Mouse (Mus musculus) testis, postnatal 10 days (tissue): Measurements from ENCODE around the gene Usp42.

Experiments
- DNase-seq: peaks from one replicate; pipeline ENCODE4 v3.0.0; 2021; ENCODE audit warnings: low spot score

The Usp42 gene

DNA sequence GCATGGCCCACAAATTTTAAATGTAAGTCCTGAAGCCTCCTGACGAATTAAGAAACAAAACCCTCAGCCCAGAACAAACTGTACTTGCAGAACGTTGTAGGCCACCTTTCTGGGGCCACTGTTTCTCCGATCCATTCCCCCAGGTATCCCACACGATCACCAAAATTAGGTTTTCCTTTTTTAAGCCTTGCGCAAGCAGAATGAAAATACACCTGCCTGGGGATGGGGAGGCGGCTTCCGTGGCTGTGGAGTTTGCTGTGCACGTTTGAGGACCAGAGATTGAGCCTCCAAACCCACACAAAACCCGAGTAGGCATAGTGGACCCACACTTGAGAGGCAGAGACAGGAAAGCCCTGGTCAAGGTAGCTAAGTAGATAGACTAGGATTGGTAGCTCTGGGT lies 41.7 kb downstream of the Usp42 start:
- DNase-seq, result no peak

DNA sequence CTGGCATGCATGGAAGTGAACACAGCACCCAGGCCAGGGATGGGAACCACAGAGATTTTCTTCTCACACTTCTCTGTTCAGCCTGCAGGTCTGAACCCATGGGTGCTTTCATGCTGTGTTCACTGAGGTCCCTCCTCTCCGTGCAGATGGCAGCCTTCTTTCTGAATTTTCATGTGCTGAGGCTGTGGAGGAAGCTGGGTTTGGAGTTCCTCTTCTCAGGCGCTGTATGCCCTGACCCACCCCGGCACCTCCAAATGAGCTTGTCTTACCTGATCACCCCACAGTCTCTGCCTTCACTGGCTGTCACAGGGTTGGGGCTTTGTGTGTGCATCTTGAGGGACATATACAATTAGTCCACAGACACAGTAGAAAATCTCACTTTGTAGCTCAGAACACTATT lies 44.5 kb downstream of the Usp42 start:
- DNase-seq, result no peak

DNA sequence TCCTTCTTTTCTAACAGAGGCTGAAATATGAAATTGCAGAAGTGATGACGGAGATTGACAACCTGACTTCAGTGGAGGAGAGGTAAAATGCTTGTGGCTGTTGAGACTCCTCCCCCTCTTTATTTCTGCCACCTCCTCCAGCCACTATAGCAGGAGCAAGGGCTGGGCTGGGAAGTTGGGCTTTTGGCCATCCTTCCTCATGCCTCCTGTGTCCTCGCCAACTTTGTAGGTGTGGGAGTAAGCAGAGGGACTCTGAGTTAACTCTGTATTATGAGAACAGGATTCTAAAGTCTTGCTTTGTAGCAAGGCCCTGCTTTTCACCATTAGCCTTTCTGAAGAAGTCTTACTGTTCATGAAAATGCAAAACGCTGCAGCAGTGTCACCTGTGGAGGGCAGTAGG lies 45.6 kb downstream of the Usp42 start:
- no peak for DNase-seq

DNA sequence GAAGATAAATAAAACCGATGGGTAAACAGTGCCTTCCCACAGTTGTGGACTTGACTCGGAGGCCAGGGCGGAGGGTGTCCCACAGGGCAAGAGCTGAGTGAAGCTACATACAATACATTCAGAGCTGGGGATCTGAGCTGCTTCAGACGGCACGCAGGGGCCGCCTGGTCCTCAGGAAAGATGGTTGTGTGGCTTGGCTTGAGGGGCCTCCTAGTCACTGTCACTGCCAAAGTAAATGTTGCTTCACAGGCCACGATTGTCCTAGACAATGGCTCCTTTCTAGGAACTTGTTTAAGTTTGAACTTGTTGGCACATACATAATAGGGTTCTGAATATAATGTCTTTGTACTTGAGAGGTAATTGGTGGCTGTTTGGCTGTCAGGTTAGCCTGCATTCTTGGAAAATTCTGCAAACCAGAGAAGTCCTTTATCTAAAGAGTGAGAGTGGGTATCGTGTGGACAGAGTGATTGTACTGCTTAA lies 47.1 kb downstream of the Usp42 start:
- DNase-seq, result no peak

DNA sequence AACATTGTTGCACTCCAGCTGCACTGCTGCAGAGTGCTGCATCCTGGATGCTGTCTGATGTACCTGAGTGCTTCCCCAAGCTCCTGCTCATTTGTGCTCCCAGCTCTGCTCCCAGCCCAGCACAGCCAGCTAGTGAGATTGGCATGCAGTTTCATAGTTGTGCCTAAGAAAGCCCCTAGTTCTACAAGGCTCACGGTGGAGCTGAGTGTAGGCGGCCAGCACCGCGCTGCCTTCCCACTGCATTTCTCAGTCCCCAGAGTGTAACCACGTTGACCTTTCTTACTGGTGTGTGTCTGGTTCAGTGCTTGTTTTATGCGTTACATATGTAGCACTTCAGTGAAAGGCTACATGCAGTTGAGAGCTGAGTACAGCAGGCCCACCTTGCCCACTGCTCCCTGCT lies 48.4 kb downstream of the Usp42 start:
- DNase-seq, result no peak

DNA sequence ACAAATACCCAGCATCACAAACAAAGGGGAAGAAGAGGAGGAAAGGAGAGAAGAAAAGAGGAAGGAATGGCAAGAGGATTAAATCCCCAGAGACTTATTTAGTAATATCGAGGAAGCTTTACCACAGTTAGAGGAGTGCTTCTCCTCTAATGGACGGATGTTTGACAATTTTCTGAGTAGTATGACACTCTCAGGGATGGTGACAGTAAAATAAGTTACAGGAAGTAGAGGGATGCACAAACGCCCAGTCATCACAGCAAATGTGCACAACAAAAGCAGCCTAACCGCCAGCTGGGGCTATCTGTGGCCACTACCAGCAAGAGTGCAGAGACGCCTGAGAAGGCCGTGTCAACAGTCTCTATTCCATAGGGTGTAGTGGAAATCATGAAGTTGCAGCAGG lies 52.4 kb downstream of the Usp42 start:
- no peak for DNase-seq

DNA sequence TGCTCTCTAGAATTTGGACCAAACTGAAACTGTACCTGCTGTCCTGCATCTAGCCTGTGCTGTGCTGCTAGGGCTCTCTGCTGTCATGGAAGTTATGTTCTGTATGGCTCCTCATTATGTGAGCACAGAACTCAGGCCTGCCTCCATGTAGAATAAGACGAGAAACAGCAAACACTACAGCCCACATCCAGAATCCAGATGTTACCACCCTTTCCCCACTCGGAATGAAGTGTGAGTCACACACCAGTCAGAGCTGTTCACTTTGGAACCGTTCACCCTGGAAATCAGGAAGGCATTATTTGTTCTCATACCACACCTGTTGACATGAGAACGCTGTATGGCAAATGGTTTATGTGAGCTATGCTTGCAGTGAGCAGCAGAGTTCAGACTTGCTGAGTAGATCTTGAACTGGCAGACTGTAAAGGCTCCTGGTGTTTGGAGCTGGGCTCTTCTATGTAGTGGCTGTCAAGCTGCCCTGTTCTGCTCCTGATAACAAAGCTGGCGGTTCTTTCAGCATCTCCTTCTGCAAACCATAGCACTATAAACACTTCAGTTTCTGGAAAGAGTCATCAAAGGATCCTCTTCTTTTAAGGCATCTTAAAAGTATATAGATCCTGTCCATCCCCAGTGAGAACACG lies 53.3 kb downstream of the Usp42 start:
- DNase-seq, result no peak

DNA sequence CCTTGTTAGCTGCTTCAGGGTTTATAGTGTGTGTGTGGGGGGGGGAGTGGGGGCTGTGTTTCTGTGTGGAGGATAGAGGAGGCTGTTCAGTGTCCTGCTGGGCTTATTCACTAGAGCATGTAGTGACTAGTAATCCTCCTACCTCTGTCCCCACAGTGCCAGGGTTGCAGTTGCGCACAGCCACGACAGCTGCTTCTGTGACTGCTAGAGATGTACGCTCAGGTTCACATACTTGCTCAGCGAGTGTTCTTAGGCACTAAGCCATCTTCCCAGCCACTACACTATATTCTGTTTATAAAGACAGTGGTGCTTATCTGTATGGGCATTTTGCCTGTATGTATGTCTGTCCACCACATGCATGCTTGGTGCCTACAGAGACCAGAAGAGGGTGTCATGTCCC lies 54.7 kb downstream of the Usp42 start:
- DNase-seq, result no peak

DNA sequence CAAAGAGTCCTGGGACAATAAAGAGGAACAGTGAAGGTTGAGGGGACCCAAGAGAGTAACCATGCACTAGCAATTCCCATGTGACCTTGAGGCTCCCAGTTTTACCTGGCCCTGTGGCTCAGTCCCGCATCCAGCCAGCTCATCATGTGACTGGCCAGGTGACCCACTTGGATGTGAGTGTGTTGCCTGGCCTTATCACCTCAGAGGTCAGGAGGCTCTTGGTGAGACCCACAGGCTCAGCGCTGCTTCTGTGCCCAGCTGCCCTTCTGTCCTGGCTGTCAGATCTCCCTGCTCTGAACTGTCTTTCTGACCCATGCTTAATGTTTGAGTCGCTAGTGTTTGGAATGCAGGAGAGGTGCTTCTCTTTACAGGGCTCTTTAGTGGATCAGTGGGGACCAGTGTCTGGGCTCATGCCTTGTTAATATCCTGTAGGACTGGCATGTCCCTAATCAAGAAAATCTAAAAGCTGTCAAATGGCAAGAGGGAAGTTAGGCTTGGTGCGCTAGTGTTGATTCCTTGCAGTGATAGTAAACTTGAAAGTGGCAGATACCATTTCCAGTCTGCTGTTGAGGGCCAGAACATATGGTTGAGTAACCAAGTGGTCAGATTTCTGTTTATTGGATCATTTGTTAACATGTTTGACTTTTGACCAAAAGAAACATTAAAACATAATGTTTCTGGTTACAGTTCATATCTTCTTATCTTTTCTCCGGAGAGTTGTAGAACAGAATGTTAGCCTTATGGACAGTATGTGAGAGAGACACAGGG lies 55.7 kb downstream of the Usp42 start:
- DNase-seq, result no peak

DNA sequence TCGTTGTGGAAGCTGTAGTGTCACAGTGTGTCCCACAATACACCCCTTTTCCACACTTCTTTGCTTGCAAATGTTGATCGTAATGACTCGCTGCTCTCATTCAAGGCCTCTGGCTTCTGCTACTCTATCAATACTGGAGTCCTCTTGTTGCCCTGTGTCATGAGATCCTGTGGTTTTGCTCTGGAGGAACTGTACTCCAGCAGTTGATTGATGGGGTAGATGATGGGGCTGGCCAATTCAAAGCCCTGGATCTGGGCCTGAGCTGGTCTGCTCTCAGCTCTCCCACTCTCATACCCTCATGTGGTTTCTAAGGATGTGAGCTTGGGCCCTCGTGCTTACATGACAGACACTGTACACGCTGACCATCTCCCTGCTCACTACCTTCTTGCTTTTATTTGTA lies 57.5 kb downstream of the Usp42 start:
- no peak for DNase-seq

DNA sequence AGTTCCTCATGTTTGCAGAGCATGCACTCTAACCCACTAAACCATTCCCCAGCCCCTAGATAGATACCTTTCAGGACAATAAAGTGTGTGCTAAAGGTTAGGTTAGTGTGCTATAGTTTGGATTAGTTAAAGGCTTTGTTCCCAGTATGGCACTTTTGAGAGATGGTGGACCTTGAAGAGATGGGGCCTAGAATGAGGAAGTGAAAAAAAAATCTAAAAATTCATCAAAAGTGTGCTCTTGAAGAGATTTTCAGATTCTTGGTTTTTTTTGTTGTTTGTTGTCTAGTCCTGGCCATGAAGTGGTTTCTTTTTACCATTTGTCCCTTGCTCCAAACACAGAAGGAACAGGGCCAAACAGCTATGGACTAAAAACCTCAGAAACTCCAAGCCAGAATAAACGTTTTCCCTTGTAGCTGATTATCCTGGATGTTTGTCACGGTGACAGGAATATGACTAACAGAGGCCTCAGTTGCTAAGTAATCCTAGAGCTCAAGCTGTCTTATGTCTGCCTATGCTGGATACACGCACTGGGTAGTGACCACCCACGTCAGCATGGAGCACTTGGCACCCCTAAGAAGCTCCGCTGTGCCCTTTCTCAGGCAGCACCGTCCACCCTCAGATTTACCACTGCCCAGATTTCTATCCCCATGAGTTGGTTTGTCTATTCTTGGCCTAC lies 61.2 kb downstream of the Usp42 start:
- no peak for DNase-seq

DNA sequence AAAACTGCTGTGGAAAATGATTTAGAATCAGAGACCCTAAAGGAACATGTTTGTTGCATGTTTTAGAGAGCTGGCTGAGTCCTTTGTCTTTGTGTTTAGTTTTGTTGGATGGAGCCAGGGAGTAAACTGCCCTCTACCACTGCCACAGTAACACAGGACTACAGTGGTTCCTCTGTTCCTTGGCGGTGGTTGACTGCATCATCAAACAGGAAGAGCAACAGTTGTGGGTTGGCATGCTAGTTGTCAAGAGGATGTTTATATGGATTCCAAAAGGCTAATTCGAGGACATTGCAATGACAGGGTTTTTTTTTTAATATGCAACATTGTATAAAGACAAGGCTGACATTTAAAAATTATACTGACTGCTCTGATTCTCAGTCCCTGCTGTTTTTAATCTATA lies 62.2 kb downstream of the Usp42 start:
- DNase-seq, result no peak

DNA sequence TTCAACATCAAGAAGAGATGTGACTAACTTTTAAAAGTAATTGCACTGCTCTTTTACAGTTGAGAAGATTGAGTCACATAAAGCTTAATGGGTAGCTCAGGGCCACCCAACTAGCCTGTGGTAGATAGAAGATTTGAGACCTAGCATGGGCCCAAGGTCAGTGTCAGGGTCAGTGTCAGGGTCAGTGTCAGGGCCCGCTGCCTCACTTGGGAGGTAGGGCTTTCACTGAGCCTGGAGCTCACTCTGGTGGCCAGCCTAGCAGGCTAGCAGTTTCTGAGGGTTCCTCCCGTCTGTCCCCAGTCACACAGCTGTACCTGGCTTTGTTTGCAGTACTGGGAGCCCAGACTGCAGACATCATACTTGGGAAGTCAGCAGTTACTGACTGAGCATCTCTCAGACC lies 62.7 kb downstream of the Usp42 start:
- DNase-seq, result no peak

DNA sequence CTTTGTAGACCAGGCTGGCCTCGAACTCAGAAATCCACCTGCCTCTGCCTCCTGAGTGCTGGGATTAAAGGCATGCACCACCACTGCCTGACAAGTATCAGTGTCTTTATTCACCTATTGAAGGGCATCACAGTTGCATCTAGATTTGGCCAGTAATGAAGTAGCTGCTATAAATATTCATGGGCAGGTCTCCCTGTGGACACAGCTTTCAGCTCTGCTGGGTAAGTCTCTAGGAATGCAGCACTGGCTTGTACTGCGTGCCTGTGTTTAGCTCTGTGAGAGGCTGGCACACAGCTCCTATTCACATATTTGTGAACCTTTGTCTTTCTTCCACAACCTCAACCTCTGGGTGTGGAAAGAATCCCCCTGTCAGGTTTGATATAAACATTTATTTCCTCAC lies 63.2 kb downstream of the Usp42 start:
- DNase-seq, result no peak

DNA sequence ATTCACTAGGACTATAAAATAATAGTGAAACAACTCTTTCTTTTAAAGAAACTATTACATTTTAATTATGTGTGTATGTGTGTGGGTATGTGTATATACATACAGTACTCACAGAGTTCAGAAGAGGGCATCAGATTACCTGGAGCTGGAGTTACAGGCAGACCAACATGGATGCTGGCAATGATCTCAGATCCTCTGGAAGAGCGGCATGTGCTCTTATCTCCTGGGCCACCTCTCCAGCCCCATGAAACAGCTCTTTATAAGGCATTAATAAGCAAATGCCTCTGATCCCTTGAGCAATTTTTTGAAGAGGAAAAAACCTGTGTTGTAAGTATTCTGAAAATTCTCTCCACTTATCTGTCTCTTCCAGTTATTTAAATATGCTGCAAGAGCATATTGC lies 66.1 kb downstream of the Usp42 start:
- DNase-seq, result no peak

DNA sequence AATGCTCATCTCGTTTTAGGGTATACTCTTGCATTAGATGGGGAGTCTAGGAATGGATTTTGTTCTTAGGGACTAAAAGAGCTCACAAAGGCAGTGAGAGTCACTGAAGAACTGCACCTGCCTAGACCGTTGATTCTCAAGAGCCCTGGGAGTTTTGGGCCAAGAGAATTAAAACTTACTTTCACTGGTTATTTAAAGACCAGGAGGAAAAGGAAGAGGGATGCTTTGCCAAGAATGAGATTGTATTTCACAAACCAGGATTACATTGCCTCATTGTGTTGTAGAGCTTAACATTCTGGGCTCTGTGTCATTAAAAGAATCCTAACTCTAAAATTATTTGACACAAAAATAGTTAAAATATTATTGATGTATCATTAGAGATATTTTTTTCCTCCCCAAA lies 66.5 kb downstream of the Usp42 start:
- no peak for DNase-seq

DNA sequence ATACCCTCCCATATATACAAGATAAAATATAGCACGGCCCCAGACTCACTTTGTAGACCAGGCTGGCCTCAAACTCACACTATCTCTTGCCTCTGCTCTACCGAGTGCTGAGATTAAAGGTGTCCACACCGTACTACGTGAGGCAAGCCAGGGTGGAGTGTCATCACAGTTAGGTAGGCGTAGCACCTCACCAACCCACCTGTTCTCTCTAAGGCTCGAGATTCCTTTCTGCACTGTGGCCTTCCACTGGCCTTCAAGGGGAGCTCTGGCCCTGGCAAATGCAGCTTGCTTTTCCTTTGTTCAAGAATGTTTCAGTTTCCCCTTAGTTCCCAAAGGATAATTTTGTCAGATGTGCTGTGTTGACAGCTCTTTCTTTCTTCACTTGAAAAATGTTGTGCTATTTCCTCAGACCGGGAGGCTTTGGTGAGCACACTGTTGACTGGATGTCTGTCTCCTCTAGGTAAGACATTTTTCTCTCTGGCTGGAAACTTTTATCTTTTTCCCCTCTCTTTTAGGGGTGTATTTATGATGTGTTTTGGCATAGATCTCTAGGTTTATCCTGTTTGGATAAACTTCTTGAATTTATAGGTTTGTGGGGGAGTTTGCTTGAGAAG lies 68.9 kb downstream of the Usp42 start:
- no peak for DNase-seq
